Mouse (Mus musculus): ENCODE measurements at regions not wholly inside any gene's neighbourhood (a gene's known extent, or its start where the extent isn't known, plus 50 kb on each side); places are given as distances from the start of the nearest gene placed in this dataset.

DNA sequence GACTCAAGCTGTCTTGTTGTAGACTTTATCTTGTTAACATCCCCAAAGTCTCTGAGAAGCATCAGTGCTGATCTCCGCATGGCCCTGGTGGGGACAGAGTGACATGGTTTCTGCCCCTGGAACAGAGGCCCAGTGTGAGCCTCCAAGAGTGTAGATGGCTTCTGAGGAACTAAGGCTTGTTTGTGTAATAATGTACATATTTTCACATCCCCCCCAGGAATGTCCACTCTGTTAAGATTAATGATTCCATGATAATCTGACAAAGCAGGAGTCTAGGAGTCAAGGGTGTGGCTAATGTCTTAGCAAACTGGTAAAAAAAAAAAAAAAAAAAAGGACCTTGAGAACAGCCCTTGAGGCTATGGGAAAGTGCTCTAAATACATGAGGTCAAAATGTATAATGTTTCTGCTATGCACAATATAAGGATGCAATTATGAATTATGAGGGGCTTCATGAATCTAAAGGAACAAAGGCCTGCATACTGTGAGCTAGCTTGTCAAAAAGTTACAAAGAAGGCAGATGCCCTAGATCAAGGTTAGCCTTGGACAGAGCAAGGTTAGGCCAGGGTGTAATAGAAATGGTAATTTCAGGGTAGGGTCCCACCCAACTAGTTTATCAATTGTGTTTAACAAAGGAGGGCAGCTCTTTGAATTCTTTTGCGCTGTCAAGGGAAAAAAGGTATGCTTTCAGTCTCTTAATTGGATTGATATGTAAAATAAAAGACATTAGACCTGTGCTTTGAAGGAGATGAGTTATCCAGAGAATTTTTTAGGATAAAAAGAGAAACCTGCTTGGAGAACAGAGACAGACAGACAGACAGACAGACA, 886.3 kb downstream of the Gsdmc2 start:
- Histone ChIP-seq H3K4me1 (ENCODE audit: control insufficient read depth, insufficient read depth, insufficient read length) (no peaks in the 10 kb centered on the region), H3K27ac (ENCODE audit: insufficient read depth, low read length) (no peak overlapping the region), H3K27me3 (ENCODE audit: control insufficient read depth, insufficient read depth, low read length) (no peaks in the 10 kb centered on the region), H3K36me3 (ENCODE audit: control insufficient read depth, insufficient read depth, low read length) (no peaks in the 10 kb centered on the region), H3K4me3 (ENCODE audit: extremely low read depth, insufficient read depth, insufficient read length) (no peak overlapping the region)
- no peak for TF ChIP-seq CTCF (IDR thresholded peaks at IDR 0.05; ENCODE audit: extremely low read depth, insufficient read depth, insufficient read length, insufficient replicate concordance)
- TF ChIP-seq POLR2A (IDR thresholded peaks at IDR 0.05; ENCODE audit: low read depth, low read length) = no peak
- no peak for DNase-seq (ENCODE audit: low read depth in 1 of 2, low spot score in 2 of 2)
- WGBS = 91% methylated on average over 2 of the region's 2 CpGs

DNA sequence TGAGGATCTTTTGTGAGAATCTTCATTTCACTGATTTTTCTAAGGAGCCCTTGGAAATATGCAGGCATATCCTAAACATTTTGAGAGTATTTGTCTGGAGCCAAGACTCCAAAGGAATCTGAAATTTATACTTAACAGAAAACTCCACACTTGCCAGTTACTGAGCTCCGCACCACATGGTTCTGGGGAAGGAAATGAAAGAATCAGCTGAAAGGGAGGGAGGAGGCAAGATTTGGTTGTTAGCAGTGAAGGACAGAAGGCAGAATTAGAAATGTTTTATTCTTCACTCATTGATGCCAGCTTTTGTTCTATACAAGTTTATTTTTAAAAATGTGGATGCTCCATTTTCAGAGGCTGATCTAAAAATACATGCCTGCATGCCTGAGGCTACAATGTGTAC, 890.1 kb downstream of the Gsdmc2 start:
- no peak overlapping the region for H3K27ac ChIP-seq (ENCODE audit: insufficient read depth, low read length)
- no peak for DNase-seq (ENCODE audit: low read depth in 1 of 2, low spot score in 2 of 2)
- no peak overlapping the region for H3K4me3 ChIP-seq (ENCODE audit: extremely low read depth, insufficient read depth, insufficient read length)
- H3K4me1 ChIP-seq (ENCODE audit: control insufficient read depth, insufficient read depth, insufficient read length) = no peaks in the 10 kb centered on the region
- 84% methylated on average over 1 of the region's 1 CpGs for WGBS
- TF ChIP-seq POLR2A (IDR thresholded peaks at IDR 0.05; ENCODE audit: low read depth, low read length) (no peak), CTCF (IDR thresholded peaks at IDR 0.05; ENCODE audit: extremely low read depth, insufficient read depth, insufficient read length, insufficient replicate concordance) (no peak)
- no peaks in the 10 kb centered on the region for H3K27me3 ChIP-seq (ENCODE audit: control insufficient read depth, insufficient read depth, low read length)
- H3K36me3 ChIP-seq (ENCODE audit: control insufficient read depth, insufficient read depth, low read length) = no peaks in the 10 kb centered on the region

DNA sequence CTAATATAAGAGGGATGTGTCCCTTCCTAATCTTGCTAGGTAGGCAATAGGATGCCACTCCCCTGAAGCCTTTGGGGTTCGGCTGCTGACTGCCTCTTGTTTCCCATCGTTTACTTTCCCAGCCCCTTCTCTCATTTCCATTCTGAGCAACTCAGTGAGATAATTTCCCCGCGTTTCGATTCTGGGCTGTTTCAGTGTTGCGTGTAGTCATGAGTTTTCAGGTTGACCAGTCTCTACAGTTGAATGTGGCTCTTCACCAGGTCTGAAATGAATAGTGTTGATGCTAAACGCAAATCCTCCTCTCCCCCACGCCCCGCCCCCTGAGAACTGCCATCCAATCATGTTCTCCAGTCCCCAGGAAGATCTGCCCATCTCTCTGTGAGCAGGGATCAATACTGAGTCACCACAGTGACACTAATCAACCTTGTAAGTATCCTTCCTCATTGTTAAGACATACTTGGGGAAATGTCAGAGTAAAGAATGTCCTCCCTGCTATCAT, 890.6 kb downstream of the Gsdmc2 start:
- H3K36me3 ChIP-seq (ENCODE audit: control insufficient read depth, insufficient read depth, low read length) = no peaks in the 10 kb centered on the region
- no peaks in the 10 kb centered on the region for H3K4me1 ChIP-seq (ENCODE audit: control insufficient read depth, insufficient read depth, insufficient read length)
- no peak overlapping the region for H3K27ac ChIP-seq (ENCODE audit: insufficient read depth, low read length)
- no peaks in the 10 kb centered on the region for H3K27me3 ChIP-seq (ENCODE audit: control insufficient read depth, insufficient read depth, low read length)
- TF ChIP-seq POLR2A (IDR thresholded peaks at IDR 0.05; ENCODE audit: low read depth, low read length) (no peak), CTCF (IDR thresholded peaks at IDR 0.05; ENCODE audit: extremely low read depth, insufficient read depth, insufficient read length, insufficient replicate concordance) (no peak)
- no peak overlapping the region for H3K4me3 ChIP-seq (ENCODE audit: extremely low read depth, insufficient read depth, insufficient read length)
- WGBS = 87% methylated on average over 9 of the region's 9 CpGs
- DNase-seq (ENCODE audit: low read depth in 1 of 2, low spot score in 2 of 2) = no peak

DNA sequence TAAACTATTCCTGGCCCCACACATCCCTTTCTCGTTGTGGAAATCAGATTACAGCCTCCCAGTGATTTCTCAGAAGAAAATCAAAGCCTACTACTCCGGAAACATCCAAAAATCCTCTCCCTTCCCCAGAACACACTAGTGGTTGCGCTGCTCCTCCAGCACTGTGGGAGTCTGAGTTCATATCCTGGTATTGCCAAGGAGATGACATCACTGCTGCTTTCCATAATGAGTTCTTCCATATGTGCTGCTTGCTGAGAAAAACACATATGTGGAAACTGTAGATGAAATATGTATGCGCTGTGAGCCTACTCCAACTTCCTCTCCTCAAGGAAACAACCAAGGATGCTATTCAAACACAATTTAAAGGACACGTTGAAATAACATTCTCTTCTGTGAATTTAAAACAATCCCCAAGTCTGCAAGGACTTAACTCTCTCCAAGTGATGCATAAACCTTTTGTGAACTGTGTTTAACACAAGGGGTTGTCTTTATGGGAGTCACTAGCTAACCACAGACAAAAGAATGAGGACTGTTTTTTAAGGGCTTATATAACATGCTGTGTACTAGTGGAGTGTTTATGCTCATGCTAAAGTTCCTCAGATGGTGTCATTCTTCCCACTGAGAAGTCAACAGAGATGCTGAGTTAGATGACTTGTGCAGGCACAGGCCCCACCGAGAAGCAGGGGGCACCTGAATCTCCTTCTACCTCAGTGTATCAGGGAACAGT, 891.6 kb downstream of the Gsdmc2 start:
- Histone ChIP-seq H3K27ac (ENCODE audit: insufficient read depth, low read length) (no peak overlapping the region), H3K27me3 (ENCODE audit: control insufficient read depth, insufficient read depth, low read length) (no peaks in the 10 kb centered on the region), H3K4me3 (ENCODE audit: extremely low read depth, insufficient read depth, insufficient read length) (no peak overlapping the region), H3K36me3 (ENCODE audit: control insufficient read depth, insufficient read depth, low read length) (no peaks in the 10 kb centered on the region), H3K4me1 (ENCODE audit: control insufficient read depth, insufficient read depth, insufficient read length) (no peaks in the 10 kb centered on the region)
- TF ChIP-seq CTCF (IDR thresholded peaks at IDR 0.05; ENCODE audit: extremely low read depth, insufficient read depth, insufficient read length, insufficient replicate concordance) = no peak
- no peak for TF ChIP-seq POLR2A (IDR thresholded peaks at IDR 0.05; ENCODE audit: low read depth, low read length)
- no peak for DNase-seq (ENCODE audit: low read depth in 1 of 2, low spot score in 2 of 2)
- 77% methylated on average over 6 of the region's 6 CpGs for WGBS

DNA sequence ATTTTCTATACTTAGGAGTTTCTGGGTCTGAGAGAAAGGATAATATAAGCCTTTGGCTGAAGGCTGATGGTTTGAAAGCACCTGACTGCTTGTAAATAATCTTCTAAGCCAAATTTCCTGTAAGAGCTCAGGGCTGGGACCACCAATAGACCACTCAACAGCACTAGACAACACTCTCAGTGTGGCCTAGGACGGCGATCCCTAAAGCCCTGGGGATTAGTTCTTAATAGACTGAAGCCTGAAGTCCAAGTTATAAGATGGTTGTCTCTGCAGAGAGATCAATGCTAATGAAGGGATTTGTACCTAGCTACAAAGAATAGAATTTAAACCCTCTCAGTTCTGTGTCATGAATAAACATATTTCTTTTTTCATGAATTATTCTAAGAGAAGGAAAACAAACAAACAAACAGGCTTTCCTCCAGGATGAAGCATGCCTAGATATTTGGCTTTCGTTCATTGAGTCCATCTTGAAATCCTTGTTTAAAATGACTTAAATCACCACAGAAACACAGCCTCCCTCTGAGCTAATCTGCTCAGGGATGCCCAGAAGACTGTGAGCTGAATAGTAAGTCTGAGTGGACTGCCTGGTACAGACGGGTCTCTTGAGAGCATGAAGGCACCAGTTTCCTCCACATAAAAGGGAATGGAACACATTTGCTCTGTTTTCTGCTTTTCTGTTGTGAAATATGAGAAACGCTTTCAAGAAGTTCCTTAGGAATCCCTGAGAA, 892.3 kb downstream of the Gsdmc2 start:
- Histone ChIP-seq H3K36me3 (ENCODE audit: control insufficient read depth, insufficient read depth, low read length) (no peaks in the 10 kb centered on the region), H3K4me1 (ENCODE audit: control insufficient read depth, insufficient read depth, insufficient read length) (no peaks in the 10 kb centered on the region), H3K27me3 (ENCODE audit: control insufficient read depth, insufficient read depth, low read length) (no peaks in the 10 kb centered on the region), H3K27ac (ENCODE audit: insufficient read depth, low read length) (no peak overlapping the region), H3K4me3 (ENCODE audit: extremely low read depth, insufficient read depth, insufficient read length) (no peak overlapping the region; the same call in 1 of the 2 replicates)
- WGBS = 89% methylated on average over 5 of the region's 5 CpGs
- DNase-seq (ENCODE audit: low read depth in 1 of 2, low spot score in 2 of 2) = no peak
- no peak for TF ChIP-seq CTCF (IDR thresholded peaks at IDR 0.05; ENCODE audit: extremely low read depth, insufficient read depth, insufficient read length, insufficient replicate concordance)
- no peak for TF ChIP-seq POLR2A (IDR thresholded peaks at IDR 0.05; ENCODE audit: low read depth, low read length)

DNA sequence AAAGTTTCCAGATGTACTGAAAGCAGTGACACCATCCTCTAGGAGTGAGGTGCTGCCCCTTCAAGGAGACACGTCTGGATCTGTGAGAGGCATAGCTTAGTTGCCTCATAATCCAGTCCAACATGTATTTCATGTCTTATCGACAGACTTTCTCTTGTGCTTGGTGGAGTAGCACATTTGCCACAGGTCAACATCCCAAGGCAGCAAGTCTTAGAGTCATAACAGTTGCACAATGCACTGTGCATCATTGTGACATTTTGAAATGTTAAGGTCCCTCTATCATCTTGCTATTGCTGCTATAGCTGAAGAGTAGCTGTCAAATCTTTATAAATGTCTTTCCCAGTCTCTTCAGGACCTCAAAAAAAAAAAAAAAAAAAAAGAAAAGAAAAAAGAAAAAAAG, 905.6 kb downstream of the Gsdmc2 start:
- no peaks in the 10 kb centered on the region for H3K36me3 ChIP-seq (ENCODE audit: control insufficient read depth, insufficient read depth, low read length)
- no peak overlapping the region for H3K4me3 ChIP-seq (ENCODE audit: extremely low read depth, insufficient read depth, insufficient read length)
- 94% methylated on average over 2 of the region's 2 CpGs for WGBS
- TF ChIP-seq CTCF (IDR thresholded peaks at IDR 0.05; ENCODE audit: extremely low read depth, insufficient read depth, insufficient read length, insufficient replicate concordance) (no peak), POLR2A (IDR thresholded peaks at IDR 0.05; ENCODE audit: low read depth, low read length) (no peak)
- no peak overlapping the region for H3K27ac ChIP-seq (ENCODE audit: insufficient read depth, low read length)
- no peaks in the 10 kb centered on the region for H3K27me3 ChIP-seq (ENCODE audit: control insufficient read depth, insufficient read depth, low read length)
- DNase-seq (ENCODE audit: low read depth in 1 of 2, low spot score in 2 of 2) = no peak
- no peaks in the 10 kb centered on the region for H3K4me1 ChIP-seq (ENCODE audit: control insufficient read depth, insufficient read depth, insufficient read length)

All from spleen, adult 2 months (tissue).